Mouse (Mus musculus): Measurements from ENCODE around the gene Gm17402. TPM values are rescaled to one million over a fixed set of nuclear protein-coding genes. Genes with fewer than 3 reads are reported as not detected.

Gm17402 gene
- total RNA-seq, 1 experiment = not detected

- no peaks in the 10 kb centered on the region for H3K9me3 ChIP-seq (ENCODE audit: control insufficient read depth, insufficient read depth, low read depth, low read length)
- TF ChIP-seq CHD2 (IDR thresholded peaks at IDR 0.05; ENCODE audit: low read depth, low read length) (no peak), ZNF384 (IDR thresholded peaks at IDR 0.05; ENCODE audit: low read depth, low read length) (no peak), HCFC1 (IDR thresholded peaks at IDR 0.05; ENCODE audit: borderline replicate concordance, insufficient read depth, low read length) (no peak), ZC3H11A (IDR thresholded peaks at IDR 0.05; ENCODE audit: borderline replicate concordance, low read depth, low read length) (no peak), MAFK (IDR thresholded peaks at IDR 0.05; ENCODE audit: insufficient read depth, low read depth, low read length) (no peak)
- no peak overlapping the region for H3K9ac ChIP-seq (ENCODE audit: insufficient read depth, low read depth, low read length, poor library complexity, severe bottlenecking)
- no peaks in the 10 kb centered on the region for H3K4me1 ChIP-seq (ENCODE audit: control insufficient read depth in 2 of 2, insufficient read depth in 2 of 2, low read length in 2 of 2, poor library complexity in 1 of 2)
- in situ Hi-C loops (cut with MboI; ENCODE audit: low sequenced_read_pairs in 2 of 2, unreplicated experiment in 2 of 2) = loop anchor here in 1 of 2 experiments (25.0 kb wide), 1 partner anchor 1002 kb away; no protein-coding TSS in a partner anchor
- H3K4me3 ChIP-seq (ENCODE audit: insufficient read depth in 1 of 2, low read depth in 1 of 2, low read length in 2 of 2, poor library complexity in 1 of 2, severe bottlenecking in 1 of 2) = no peak overlapping the region
- H3K36me3 ChIP-seq (ENCODE audit: control insufficient read depth, insufficient read depth, low read length, poor library complexity, severe bottlenecking) = no peaks in the 10 kb centered on the region
- no peak for DNase-seq (ENCODE audit: low read depth, low spot score)
- no peak overlapping the region for H3K27ac ChIP-seq (ENCODE audit: insufficient read depth, low read depth, low read length, poor library complexity, severe bottlenecking)
Observed at GRCm38 (mm10) chr3:67339558-67339957, 35.4 kb downstream of the Gm17402 start.

GRCm38 (mm10) chr3:67322422-67322821, 52.5 kb downstream of the Gm17402 start:
- in situ Hi-C loops (cut with MboI; ENCODE audit: low sequenced_read_pairs in 2 of 2, unreplicated experiment in 2 of 2) = no loop called here
- Histone ChIP-seq H3K9me3 (ENCODE audit: control insufficient read depth, insufficient read depth, low read depth, low read length) (no peaks in the 10 kb centered on the region), H3K4me1 (ENCODE audit: control insufficient read depth in 2 of 2, insufficient read depth in 2 of 2, low read length in 2 of 2, poor library complexity in 1 of 2) (no peaks in the 10 kb centered on the region), H3K36me3 (ENCODE audit: control insufficient read depth, insufficient read depth, low read length, poor library complexity, severe bottlenecking) (no peaks in the 10 kb centered on the region), H3K27ac (ENCODE audit: insufficient read depth, low read depth, low read length, poor library complexity, severe bottlenecking) (no peak overlapping the region), H3K9ac (ENCODE audit: insufficient read depth, low read depth, low read length, poor library complexity, severe bottlenecking) (no peak overlapping the region), H3K4me3 (ENCODE audit: insufficient read depth in 1 of 2, low read depth in 1 of 2, low read length in 2 of 2, poor library complexity in 1 of 2, severe bottlenecking in 1 of 2) (no peak overlapping the region)
- no peak for DNase-seq (ENCODE audit: low read depth, low spot score)
- TF ChIP-seq MAFK (IDR thresholded peaks at IDR 0.05; ENCODE audit: insufficient read depth, low read depth, low read length) = no peak
- TF ChIP-seq HCFC1 (IDR thresholded peaks at IDR 0.05; ENCODE audit: borderline replicate concordance, insufficient read depth, low read length) = no peak
- no peak for TF ChIP-seq ZNF384 (IDR thresholded peaks at IDR 0.05; ENCODE audit: low read depth, low read length)
- no peak for TF ChIP-seq ZC3H11A (IDR thresholded peaks at IDR 0.05; ENCODE audit: borderline replicate concordance, low read depth, low read length)
- no peak for TF ChIP-seq CHD2 (IDR thresholded peaks at IDR 0.05; ENCODE audit: low read depth, low read length)

Other genes starting within 250 kb of the Gm17402 start
- gene Mlf1, start 1.1 kb downstream of the Gm17402 start, total RNA-seq (2012; rRNA removed) = 2.0 TPM in 2 replicates
- 88.2 and 89.2 TPM in 2 replicates for gene Gfm1, start 54.9 kb upstream of the Gm17402 start, total RNA-seq (2012; rRNA removed)
- gene Lxn, start 88.8 kb upstream of the Gm17402 start, total RNA-seq (2012; rRNA removed) = 3.7 and 6.3 TPM in 2 replicates
- 0.36 and 0.37 TPM in 2 replicates for gene Rarres1, start 140.4 kb upstream of the Gm17402 start, total RNA-seq (2012; rRNA removed)
- gene Mfsd1, start 207.6 kb upstream of the Gm17402 start, total RNA-seq (2012; rRNA removed) = 96.6 and 117 TPM in 2 replicates

Measured in ES-E14 (cell line).